Mouse (Mus musculus): ENCODE results near the gene Fcrl5.
"Not testable (repeated sequence)": the region's sequence is repeated elsewhere in the genome, so short reads cannot be mapped to it uniquely, and the experiment has no call there.

Fcrl5 gene

GRCm38 (mm10) chr3:87435479-87435878 lies at the start of gene Fcrl5:
Gene Fcrl5 (plus strand): TSS chr3:87435773.
- DNase-seq = no peak

GRCm38 (mm10) chr3:87390935-87391334 lies 44.6 kb upstream of the Fcrl5 start:
- DNase-seq = no peak

- no peak for DNase-seq
Observed at GRCm38 (mm10) chr3:87398809-87399208, 36.8 kb upstream of the Fcrl5 start.

- DNase-seq = no peak
Observed at GRCm38 (mm10) chr3:87399906-87400305, 35.7 kb upstream of the Fcrl5 start.

- no peak for DNase-seq
Observed at GRCm38 (mm10) chr3:87401321-87401720, 34.3 kb upstream of the Fcrl5 start.

- DNase-seq = no peak
Observed at GRCm38 (mm10) chr3:87408171-87408570, 27.4 kb upstream of the Fcrl5 start.

- no peak for DNase-seq
Observed at GRCm38 (mm10) chr3:87409196-87409935, 26.2 kb upstream of the Fcrl5 start.

- DNase-seq = no peak
Observed at GRCm38 (mm10) chr3:87410605-87411004, 25.0 kb upstream of the Fcrl5 start.

- DNase-seq = peak; percentile 33 to 44
Observed at GRCm38 (mm10) chr3:87411150-87411549, 24.4 kb upstream of the Fcrl5 start.

GRCm38 (mm10) chr3:87420645-87421044 lies 14.9 kb upstream of the Fcrl5 start:
- no peak for DNase-seq

GRCm38 (mm10) chr3:87422386-87422910 lies 13.1 kb upstream of the Fcrl5 start:
- DNase-seq = no peak

GRCm38 (mm10) chr3:87440586-87440985 lies 5.0 kb downstream of the Fcrl5 start:
- no peak for DNase-seq

GRCm38 (mm10) chr3:87443968-87444367 lies 8.4 kb downstream of the Fcrl5 start:
- no peak for DNase-seq

GRCm38 (mm10) chr3:87465454-87465853 lies 29.9 kb downstream of the Fcrl5 start:
- no peak for DNase-seq

- no peak for DNase-seq
Observed at GRCm38 (mm10) chr3:87467011-87467410, 31.4 kb downstream of the Fcrl5 start.

- DNase-seq = no peak
Observed at GRCm38 (mm10) chr3:87467416-87467815, 31.8 kb downstream of the Fcrl5 start.

GRCm38 (mm10) chr3:87477948-87478347 lies 42.4 kb downstream of the Fcrl5 start:
- DNase-seq = not testable (repeated sequence)

- DNase-seq = not testable (repeated sequence)
Observed at GRCm38 (mm10) chr3:87478596-87478995, 43.0 kb downstream of the Fcrl5 start.

- not testable (repeated sequence) for DNase-seq
Observed at GRCm38 (mm10) chr3:87479230-87479629, 43.7 kb downstream of the Fcrl5 start.

GRCm38 (mm10) chr3:87487392-87487791 lies 51.8 kb downstream of the Fcrl5 start:
- no peak for DNase-seq

GRCm38 (mm10) chr3:87487911-87488310 lies 52.3 kb downstream of the Fcrl5 start:
- no peak for DNase-seq

GRCm38 (mm10) chr3:87498266-87498665 lies 62.7 kb downstream of the Fcrl5 start:
- DNase-seq = no peak

GRCm38 (mm10) chr3:87499072-87499471 lies 63.5 kb downstream of the Fcrl5 start:
- DNase-seq = peak; percentile 58 to 69

Data from cerebellum, postnatal 36 days (tissue).